Comparison of ENCODE assay signal across 21 mouse cellular contexts in genomic region chr13:24999538-24999937, GRCm38 (mm10). TPM values are rescaled to one million over a fixed set of nuclear protein-coding genes. Genes with fewer than 3 reads are reported as not detected.
"Had no signal": no experiment of that assay in that cellular context is flagged by ENCODE, and none has a peak within 500 bp of the region (broad histone marks: within the 10 kb centered on the region; RNA-seq: fewer than 3 reads in every experiment).

No protein-coding gene starts in this region.

- DNase-seq: kidney, adult 11 months; kidney, adult 9 months; kidney, postnatal 4 days; left cerebral cortex, postnatal 4 days; lung, adult 2 months; lung, postnatal 36 days; retina, postnatal 1 day; right cerebral cortex, postnatal 4 days; spleen, adult 18-20 months; thymus, postnatal 4 days had no signal

- H3K27ac ChIP-seq: hindbrain, postnatal 0 days; kidney, postnatal 0 days; layer of hippocampus, adult 2 months; limb, embryonic 13.5 days; midbrain, embryonic 10.5 days; midbrain, embryonic 15.5 days; neural tube, embryonic 12.5 days had no signal

- H3K4me3 ChIP-seq: layer of hippocampus, adult 2 months; limb, embryonic 13.5 days; midbrain, embryonic 10.5 days; midbrain, embryonic 15.5 days; neural tube, embryonic 12.5 days had no signal

- H3K4me2 ChIP-seq: limb, embryonic 13.5 days; midbrain, embryonic 15.5 days; neural tube, embryonic 12.5 days had no signal

- H3K9ac ChIP-seq: limb, embryonic 13.5 days; midbrain, embryonic 15.5 days; neural tube, embryonic 12.5 days had no signal

- H3K27me3 ChIP-seq: limb, embryonic 13.5 days; midbrain, embryonic 15.5 days; neural tube, embryonic 12.5 days had no signal

- H3K9me3 ChIP-seq: midbrain, embryonic 10.5 days; midbrain, embryonic 15.5 days; neural tube, embryonic 12.5 days had no signal

- H3K4me1 ChIP-seq: limb, embryonic 13.5 days; midbrain, embryonic 15.5 days; neural tube, embryonic 12.5 days had no signal

- ATAC-seq: hindbrain, postnatal 0 days; lung, postnatal 0 days; midbrain, embryonic 15.5 days had no signal

RNA-seq across cellular contexts. Expression of gene Dcdc2a, which starts 56.3 kb away (rescaled TPM):
- total RNA-seq: megakaryocyte progenitor cell, adult 5-6 weeks; monocyte, adult 5-6 weeks; neutrophil, adult 5-6 weeks had no signal
